Mouse (Mus musculus) CH12.LX (cell line): ENCODE data around the gene Chpf. TPM values are rescaled to one million over a fixed set of nuclear protein-coding genes. Genes with fewer than 3 reads are reported as not detected.
A peak's percentile ranks its signal among the peaks of the same experiment; 100 is the strongest.

ENCODE experiments used
- DNase-seq: peaks from one replicate; pipeline ENCODE4 v3.0.0-alpha.2; 2013; ENCODE audit errors: extremely low read depth
- H3K27ac ChIP-seq: 2 replicates; pipeline ENCODE4 v1.5.1; 2012; ENCODE audit warnings: low read depth, mild to moderate bottlenecking, control low read depth, moderate library complexity; ENCODE audit not compliant: insufficient read depth
- H3K27me3 ChIP-seq: replicated peaks from 2 replicates; pipeline ENCODE3; 2012; ENCODE audit warnings: inconsistent platforms
- H3K36me3 ChIP-seq, 2 experiments: replicated peaks in 1 of 2; 2 replicates each; pipeline versions ENCODE3 to v1.6.1; 2012; ENCODE audit warnings: inconsistent platforms in 1 of 2, low read length in 1 of 2, mild to moderate bottlenecking in 1 of 2, mixed read lengths in 1 of 2, moderate library complexity in 1 of 2; ENCODE audit not compliant: control insufficient read depth in 1 of 2, insufficient read depth in 1 of 2
- H3K4me1 ChIP-seq, 2 experiments: 2 replicates each; pipeline ENCODE4 v1.6.1; 2012; ENCODE audit warnings: inconsistent platforms in 1 of 2, moderate library complexity in 1 of 2; ENCODE audit not compliant: insufficient read depth in 2 of 2, control insufficient read depth in 1 of 2
- H3K4me2 ChIP-seq: 2 replicates; pipeline ENCODE4 v1.6.1; 2012; ENCODE audit warnings: low read depth, mild to moderate bottlenecking, control low read depth; ENCODE audit not compliant: poor library complexity, insufficient read depth, severe bottlenecking
- H3K4me3 ChIP-seq, 3 experiments: fragments of 150-350 bp in 1 of 3; sonication (generic) in 1 of 3; replicated peaks in 1 of 3; 2 replicates each; pipeline versions ENCODE3 to v1.5.1; 2011 to 2012; ENCODE audit warnings: low read depth in 2 of 3, low read length in 2 of 3, mild to moderate bottlenecking in 2 of 3, moderate library complexity in 2 of 3, control low read depth in 1 of 3, improper control_type of control experiment in 1 of 3, inconsistent platforms in 1 of 3, mixed read lengths in 1 of 3; ENCODE audit not compliant: poor library complexity in 1 of 3
- H3K79me2 ChIP-seq: replicated peaks from 2 replicates; pipeline ENCODE4 v1.6.1; 2012; ENCODE audit warnings: mild to moderate bottlenecking, moderate library complexity; ENCODE audit not compliant: control insufficient read depth, poor library complexity, insufficient read depth, severe bottlenecking; ENCODE audit errors: extremely low read depth
- H3K9ac ChIP-seq: 2 replicates; pipeline ENCODE4 v1.6.1; 2012; ENCODE audit warnings: low read depth, mild to moderate bottlenecking, control low read depth, moderate library complexity; ENCODE audit not compliant: insufficient read depth
- H3K9me3 ChIP-seq: replicated peaks from 2 replicates; pipeline ENCODE3; 2012; ENCODE audit warnings: low read length, inconsistent platforms, mixed read lengths
- BHLHE40 ChIP-seq: IDR thresholded peaks from 2 replicates; pipeline ENCODE4 v1.6.1; 2011; ENCODE audit warnings: mild to moderate bottlenecking, low read depth, low read length, improper control_type of control experiment
- CHD1 ChIP-seq: IDR thresholded peaks from 2 replicates; pipeline ENCODE4 v1.6.1; 2012; ENCODE audit warnings: low read depth, low read length, improper control_type of control experiment, inconsistent platforms
- CTCF ChIP-seq, 2 experiments: IDR thresholded peaks in 1 of 2; conservative IDR thresholded peaks in 1 of 2; 2 replicates each; pipeline ENCODE4 v1.5.1; 2011 to 2012; ENCODE audit warnings: low read depth in 2 of 2, low read length in 2 of 2, improper control_type of control experiment in 1 of 2, inconsistent platforms in 1 of 2, mild to moderate bottlenecking in 1 of 2, moderate library complexity in 1 of 2
- ELF1 ChIP-seq: IDR thresholded peaks from 2 replicates; pipeline ENCODE4 v1.6.1; 2014; ENCODE audit warnings: low read depth, mild to moderate bottlenecking, inconsistent platforms, low read length, improper control_type of control experiment
- EP300 ChIP-seq: IDR thresholded peaks from 2 replicates; pipeline ENCODE4 v1.6.1; 2011; ENCODE audit warnings: low read length, improper control_type of control experiment
- HCFC1 ChIP-seq: IDR thresholded peaks from 2 replicates; pipeline ENCODE4 v1.6.1; 2012; ENCODE audit warnings: low read depth, mild to moderate bottlenecking, inconsistent platforms, low read length, improper control_type of control experiment
- JUN ChIP-seq: IDR thresholded peaks from 2 replicates; pipeline ENCODE4 v1.6.1; 2011; ENCODE audit warnings: low read depth, mild to moderate bottlenecking, low read length, improper control_type of control experiment, moderate library complexity; ENCODE audit not compliant: insufficient read depth
- JUND ChIP-seq: conservative IDR thresholded peaks from 2 replicates; pipeline ENCODE4 v1.6.1; 2011; ENCODE audit warnings: low read depth, low read length, improper control_type of control experiment
- KAT2A ChIP-seq: IDR thresholded peaks from 2 replicates; pipeline ENCODE4 v1.6.1; 2012; ENCODE audit warnings: low read length, improper control_type of control experiment, inconsistent platforms; ENCODE audit not compliant: insufficient replicate concordance
- MAFK ChIP-seq: IDR thresholded peaks from 2 replicates; pipeline ENCODE4 v1.6.1; 2011; ENCODE audit warnings: low read length, improper control_type of control experiment; ENCODE audit not compliant: insufficient replicate concordance
- MEF2A ChIP-seq: IDR thresholded peaks from 2 replicates; pipeline ENCODE4 v1.6.1; 2014; ENCODE audit warnings: low read depth, mild to moderate bottlenecking, inconsistent platforms, low read length, improper control_type of control experiment, borderline replicate concordance
- MXI1 ChIP-seq: IDR thresholded peaks from 2 replicates; pipeline ENCODE4 v1.6.1; 2011; ENCODE audit warnings: mild to moderate bottlenecking, low read depth, low read length, improper control_type of control experiment
- NELFE ChIP-seq: IDR thresholded peaks from 2 replicates; pipeline ENCODE4 v1.6.1; 2011; ENCODE audit warnings: low read depth, low read length, improper control_type of control experiment
- NRF1 ChIP-seq: IDR thresholded peaks from 2 replicates; pipeline ENCODE4 v1.6.1; 2014; ENCODE audit warnings: low read depth, mild to moderate bottlenecking, inconsistent platforms, low read length, improper control_type of control experiment, moderate library complexity
- PAX5 ChIP-seq: IDR thresholded peaks from 2 replicates; pipeline ENCODE4 v1.6.1; 2012; ENCODE audit warnings: low read length, inconsistent platforms, mixed read lengths
- POLR2AphosphoS2 ChIP-seq: IDR thresholded peaks from 2 replicates; pipeline ENCODE4 v1.6.1; 2011; ENCODE audit warnings: low read depth, low read length, improper control_type of control experiment
- RAD21 ChIP-seq: IDR thresholded peaks from 2 replicates; pipeline ENCODE4 v1.6.1; 2011; ENCODE audit warnings: low read depth, mild to moderate bottlenecking, low read length, improper control_type of control experiment, moderate library complexity
- RCOR1 ChIP-seq: conservative IDR thresholded peaks from 2 replicates; pipeline ENCODE4 v1.6.1; 2012; ENCODE audit warnings: low read depth, mild to moderate bottlenecking, inconsistent platforms, low read length, improper control_type of control experiment
- SMC3 ChIP-seq: IDR thresholded peaks from 2 replicates; pipeline ENCODE4 v1.6.1; 2011; ENCODE audit warnings: low read depth, low read length, improper control_type of control experiment
- UBTF ChIP-seq: IDR thresholded peaks from 2 replicates; pipeline ENCODE4 v1.6.1; 2012; ENCODE audit warnings: low read depth, mild to moderate bottlenecking, inconsistent platforms, low read length, improper control_type of control experiment, moderate library complexity
- USF2 ChIP-seq: conservative IDR thresholded peaks from 2 replicates; pipeline ENCODE4 v1.6.1; 2011; ENCODE audit warnings: low read depth, low read length, improper control_type of control experiment
- ZC3H11A ChIP-seq: IDR thresholded peaks from 2 replicates; pipeline ENCODE4 v1.6.1; 2012; ENCODE audit warnings: low read depth, mild to moderate bottlenecking, inconsistent platforms, low read length, improper control_type of control experiment
- ZKSCAN1 ChIP-seq: IDR thresholded peaks from 2 replicates; pipeline ENCODE4 v1.6.1; 2012; ENCODE audit warnings: low read depth, inconsistent platforms, low read length, improper control_type of control experiment, borderline replicate concordance
- ZMIZ1 ChIP-seq: IDR thresholded peaks from 2 replicates; pipeline ENCODE4 v1.6.1; 2012; ENCODE audit warnings: low read depth, mild to moderate bottlenecking, inconsistent platforms, low read length, improper control_type of control experiment
- dilution Hi-C: fragments of 300-500 bp; cut with MboI; formaldehyde crosslinking; loops from 2 replicates; pipeline ENCODE4 v1.14.3; 2020; ENCODE audit warnings: low sequenced_read_pairs; ENCODE audit not compliant: extremely low pct_unique_long_range_greater_than_20kb, extremely low pct_ligation_motif_present
- in situ Hi-C: fragments of 300-500 bp; cut with MboI; formaldehyde crosslinking; loops from 3 replicates; pipeline ENCODE4 v1.14.3; 2019; ENCODE audit warnings: low sequenced_read_pairs, low pct_ligation_motif_present, low pct_unique_long_range_greater_than_20kb, mixed read lengths
- polyA plus RNA-seq: library from polyadenylated mRNA; unstranded; fragments of >175 nt; gene quantifications from 2 replicates; pipeline ENCODE4 v1.2.1, GENCODE M21; 2012; ENCODE audit warnings: low read depth; ENCODE audit not compliant: insufficient read length
- total RNA-seq, 2 experiments: library from RNA; depleted of rRNA; stranded (reverse); fragments of 300-350 nt in 1 of 2; fragments of >200 nt in 1 of 2; gene quantifications; 2 replicates each; pipeline ENCODE4 v1.2.3; 2012 to 2014

Chpf gene
- total and polyA plus RNA-seq, 3 experiments: 14.6 to 30.4 (median 20.6) TPM

DNA sequence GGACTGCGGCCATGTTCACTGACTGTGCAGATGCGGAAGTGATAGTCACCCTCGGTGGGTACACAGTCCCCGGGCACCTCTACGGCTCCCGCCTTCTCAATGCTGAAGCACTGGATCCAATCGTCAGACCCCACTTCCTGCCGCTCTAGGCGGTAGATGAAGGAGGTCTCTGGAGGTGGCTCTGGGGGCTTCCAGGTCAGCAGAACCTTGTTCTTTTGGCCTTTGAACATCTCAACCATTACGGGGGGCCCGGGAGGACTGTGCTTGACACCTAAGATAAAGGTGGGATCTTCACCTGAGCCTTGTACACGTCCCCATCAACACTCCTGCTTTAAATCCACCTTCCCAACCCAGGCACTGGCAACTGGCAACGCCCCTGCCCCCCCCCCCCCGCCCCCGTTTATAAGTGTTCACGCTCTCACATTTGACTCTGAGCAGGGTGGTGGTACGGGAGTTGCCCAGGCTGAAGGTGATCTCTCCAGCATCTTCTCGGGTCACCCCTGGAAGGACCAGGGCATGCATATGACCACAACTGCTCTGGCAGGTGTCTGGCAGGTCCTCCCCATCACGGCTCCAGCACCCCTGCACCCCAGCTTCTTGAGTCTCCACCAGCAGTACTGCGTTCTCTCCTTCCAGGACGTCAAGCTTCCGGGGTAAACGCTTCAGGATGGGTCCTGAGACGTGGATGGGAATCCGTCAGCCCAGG, 24.0 kb upstream of the Chpf start:
- Histone ChIP-seq H3K27ac (no peak overlapping the region), H3K9ac (no peak overlapping the region), H3K4me3 (no peak overlapping the region), H3K27me3 (peaks cover 23% of the 10 kb centered on the region), H3K79me2 (no peaks in the 10 kb centered on the region), H3K4me2 (no peak overlapping the region), H3K4me1 (peaks cover 6 to 19% of the 10 kb centered on the region in 2 experiments), H3K36me3 (no peaks in the 10 kb centered on the region), H3K9me3 (peaks cover 13% of the 10 kb centered on the region)
- no peak for TF ChIP-seq HCFC1
- TF ChIP-seq USF2: no peak
- no peak for TF ChIP-seq SMC3
- no peak for TF ChIP-seq KAT2A
- no peak for TF ChIP-seq ZKSCAN1
- dilution Hi-C loops (no loop called here), in situ Hi-C loops (no loop called here)
- no peak for DNase-seq

DNA sequence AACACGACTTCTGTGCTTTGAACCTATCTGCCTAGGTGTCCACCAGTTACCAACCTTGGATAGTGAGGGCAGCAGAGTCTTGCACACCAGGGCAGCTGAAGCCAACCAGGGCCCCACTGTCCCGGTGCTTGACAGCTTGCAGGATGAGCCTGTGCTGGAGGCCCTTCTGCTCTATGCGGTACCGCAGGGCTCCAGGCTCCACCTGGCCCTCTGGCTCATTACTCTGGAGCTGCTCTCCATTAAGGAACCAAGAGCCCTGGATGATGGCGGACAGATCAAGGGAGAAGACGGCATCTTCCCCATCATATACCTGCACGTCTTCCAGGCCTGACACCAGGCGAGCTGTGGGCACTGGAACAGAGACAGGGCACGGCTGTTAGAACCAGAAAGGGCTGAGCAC, 22.8 kb upstream of the Chpf start:
- no peak for DNase-seq
- no peak for TF ChIP-seq JUN
- no peak for TF ChIP-seq PAX5
- no peak for TF ChIP-seq MXI1
- no peak for TF ChIP-seq CHD1
- no peak for TF ChIP-seq NELFE
- no peak for TF ChIP-seq JUND
- TF ChIP-seq RAD21: no peak
- TF ChIP-seq ELF1: no peak
- Histone ChIP-seq H3K27ac (no peak overlapping the region), H3K79me2 (no peaks in the 10 kb centered on the region), H3K4me2 (no peak overlapping the region), H3K36me3 (no peaks in the 10 kb centered on the region), H3K9ac (no peak overlapping the region), H3K27me3 (peaks cover 15% of the 10 kb centered on the region), H3K9me3 (peaks cover 13% of the 10 kb centered on the region), H3K4me3 (no peak overlapping the region), H3K4me1 (peaks cover 6 to 20% of the 10 kb centered on the region in 2 experiments)
- dilution Hi-C loops: no loop called here
- in situ Hi-C loops: no loop called here

DNA sequence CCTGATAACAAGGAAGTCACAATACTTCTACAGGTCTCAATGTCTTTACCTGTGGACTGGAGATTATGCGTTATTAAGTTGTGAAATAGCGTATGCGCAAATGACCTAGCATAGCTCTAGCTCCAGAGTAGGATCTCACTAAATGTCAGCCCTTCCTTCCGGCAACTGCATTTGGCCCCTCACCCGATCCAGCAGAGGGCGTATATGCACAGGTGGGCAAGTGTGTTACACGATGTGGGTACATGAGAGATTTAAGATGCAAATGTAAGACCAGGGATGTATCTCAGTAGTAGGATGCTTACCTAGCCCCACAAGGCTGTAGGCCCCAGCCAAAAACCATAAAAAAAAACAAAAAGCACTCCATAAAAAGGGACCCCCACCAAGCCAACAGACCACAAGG, 20.3 kb upstream of the Chpf start:
- in situ Hi-C loops: loop anchor here (5.0 kb wide), 1 partner anchor 63 kb away; no protein-coding TSS in a partner anchor

More for the DNA sequence above, 20.3 kb upstream of the Chpf start:
- dilution Hi-C loops: no loop called here
- no peak overlapping the region for H3K4me3 ChIP-seq
- H3K4me1 ChIP-seq: peaks cover 6 to 23% of the 10 kb centered on the region in 2 experiments
- 0 out of 2 replicates have a peak overlapping the region, but pooled peaks have one; percentile 25 for H3K27ac ChIP-seq
- H3K4me2 ChIP-seq: no peak overlapping the region
- no peaks in the 10 kb centered on the region for H3K79me2 ChIP-seq
- peaks cover 17% of the 10 kb centered on the region for H3K27me3 ChIP-seq
- no peak overlapping the region for H3K9ac ChIP-seq
- peak; percentile 48 for DNase-seq
- peaks cover 3% of the 10 kb centered on the region for H3K9me3 ChIP-seq
- no peaks in the 10 kb centered on the region for H3K36me3 ChIP-seq
- no peak for TF ChIP-seq RCOR1
- peak; percentile 68 for TF ChIP-seq SMC3
- TF ChIP-seq ZC3H11A: no peak
- TF ChIP-seq ZMIZ1: no peak
- no peak for TF ChIP-seq NRF1
- TF ChIP-seq MAFK: no peak
- no peak for TF ChIP-seq MEF2A
- no peak for TF ChIP-seq UBTF
- TF ChIP-seq EP300: no peak
- TF ChIP-seq BHLHE40: no peak
- no peak; the same call in 1 of the 2 replicates for TF ChIP-seq ELF1
- TF ChIP-seq RAD21: peak; percentile 53
- TF ChIP-seq CTCF (conservative IDR thresholded peaks at IDR 0.05 in 1 of 2, IDR thresholded peaks at IDR 0.05 in 1 of 2; ENCODE audit: low read depth in 2 of 2, low read length in 2 of 2): peak; percentile 35 to 75
- TF ChIP-seq POLR2AphosphoS2: no peak
